Mouse (Mus musculus) small intestine, adult 10 weeks (tissue): ENCODE results near the gene Sox21. TPM values are rescaled to one million over a fixed set of nuclear protein-coding genes. Genes with fewer than 3 reads are reported as not detected.

Experiments
- polyA plus RNA-seq: library from polyadenylated mRNA; stranded (reverse); fragments of 350-450 nt; fragmentation: Illumina TruSeq; extraction: RNeasy Lipid Tissue Mini Kit (QIAGEN cat#74804); gene quantifications from one replicate; pipeline ENCODE4 v1.2.3, GENCODE M21; 2014; ENCODE audit warnings: low replicate concordance

Sox21 gene
- polyA plus RNA-seq = not detected

GRCm38 (mm10) chr14:118236886-118237289 is at the start of gene Sox21:
Gene Sox21 (minus strand): TSS chr14:118237030.

GRCm38 (mm10) chr14:118266660-118267059 is 29.8 kb upstream of the Sox21 start, which contains the start of gene Gm9376:
Gene Gm9376 (plus strand): TSS chr14:118266960.

Other genes starting within 250 kb of the Sox21 start
- gene Dct, start 184.8 kb downstream of the Sox21 start, polyA plus RNA-seq = 0.59 TPM
- gene Tgds, start 104.3 kb downstream of the Sox21 start, polyA plus RNA-seq = 35.9 TPM
- 1.9 TPM for gene Gpr180, start 99.9 kb downstream of the Sox21 start, polyA plus RNA-seq
- not detected for gene Gm9376, start 29.9 kb upstream of the Sox21 start, polyA plus RNA-seq